Mouse (Mus musculus) spleen, adult 2 months (tissue): ENCODE measurements around the gene Morn1. TPM values are rescaled to one million over a fixed set of nuclear protein-coding genes. Genes with fewer than 3 reads are reported as not detected.
A peak's percentile ranks its signal among the peaks of the same experiment; 100 is the strongest.

Source experiments
- DNase-seq, 2 experiments: peaks; one replicate each; pipeline versions ENCODE4 v3.0.0 to v3.0.0-alpha.2; 2012 to 2021; ENCODE audit warnings: low spot score in 2 of 2, low read depth in 1 of 2
- H3K27ac ChIP-seq: fragments of 200-500 bp; 2 replicates; pipeline ENCODE4 v1.5.1; 2012; ENCODE audit warnings: low read length, inconsistent platforms; ENCODE audit not compliant: insufficient read depth
- H3K27me3 ChIP-seq: fragments of 200-500 bp; 2 replicates; pipeline ENCODE4 v1.6.1; 2012; ENCODE audit warnings: mild to moderate bottlenecking, moderate library complexity, low read length, inconsistent platforms; ENCODE audit not compliant: control insufficient read depth, insufficient read depth
- H3K36me3 ChIP-seq: fragments of 200-500 bp; 2 replicates; pipeline ENCODE4 v1.6.1; 2012; ENCODE audit warnings: mild to moderate bottlenecking, low read length, inconsistent platforms; ENCODE audit not compliant: control insufficient read depth, insufficient read depth
- H3K4me1 ChIP-seq: fragments of 200-500 bp; 2 replicates; pipeline ENCODE4 v1.6.1; 2011; ENCODE audit warnings: inconsistent platforms; ENCODE audit not compliant: control insufficient read depth, insufficient read depth, insufficient read length
- H3K4me3 ChIP-seq: fragments of 200-500 bp; 2 replicates; pipeline ENCODE4 v1.5.1; 2011; ENCODE audit warnings: mild to moderate bottlenecking, inconsistent platforms; ENCODE audit not compliant: insufficient read depth, insufficient read length; ENCODE audit errors: extremely low read depth
- CTCF ChIP-seq: fragments of 200-500 bp; IDR thresholded peaks from 2 replicates; pipeline ENCODE4 v1.5.1; 2011; ENCODE audit warnings: mild to moderate bottlenecking, inconsistent platforms; ENCODE audit not compliant: insufficient read depth, insufficient read length, insufficient replicate concordance; ENCODE audit errors: extremely low read depth
- POLR2A ChIP-seq: fragments of 200-500 bp; IDR thresholded peaks from 2 replicates; pipeline ENCODE4 v1.6.1; 2011; ENCODE audit warnings: low read depth, low read length, inconsistent platforms
- WGBS: fragments of 180-500 bp; shearing (Covaris S2); methylation state at CpG from one replicate; pipeline ENCODE4 v1.1.7; 2018; 5-methylcytosine and 5-hydroxymethylcytosine counted together
- polyA plus RNA-seq: library from polyadenylated mRNA; depleted of rRNA; stranded (reverse); fragments of >200 nt; gene quantifications from 2 replicates; pipeline ENCODE4 v1.2.3, GENCODE M21; 2012

Gene Morn1
- polyA plus RNA-seq, 1 experiment, result 3.7 TPM

DNA sequence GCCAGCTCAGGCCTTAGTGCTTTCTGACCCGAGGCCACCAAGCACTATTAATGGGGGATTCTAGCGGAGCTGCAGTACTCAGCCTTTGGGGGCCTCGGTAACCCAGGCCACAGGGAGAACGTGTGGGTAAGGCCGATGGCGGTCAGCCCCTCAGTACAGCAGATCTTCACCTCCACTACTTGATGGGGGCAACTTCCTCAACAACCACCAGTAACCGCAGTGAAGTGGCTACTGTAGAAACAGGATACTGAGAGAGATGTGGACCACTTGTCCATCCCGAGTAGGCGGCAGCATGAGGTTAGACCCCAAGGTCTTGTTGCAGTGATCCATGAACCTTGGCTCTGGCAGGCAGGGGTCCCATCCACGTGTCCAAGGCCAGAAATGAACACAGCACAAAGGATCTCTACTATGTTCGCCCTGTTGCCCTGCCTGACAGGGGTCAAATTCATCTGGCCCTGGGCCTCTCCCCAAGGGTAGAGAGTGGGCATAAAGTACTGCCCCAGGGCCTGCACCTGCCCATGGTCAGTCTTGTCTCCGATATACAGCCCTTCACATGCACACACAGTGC, 64.9 kb downstream of the Morn1 start:
- H3K4me1 ChIP-seq, result peaks cover 17% of the 10 kb centered on the region; the same call in 1 of the 2 replicates
- peaks cover 2% of the 10 kb centered on the region for H3K36me3 ChIP-seq
- TF ChIP-seq POLR2A (no peak), CTCF (no peak)
- DNase-seq, result no peak
- WGBS, result 33% methylated on average over 12 of the region's 12 CpGs
- no peaks in the 10 kb centered on the region for H3K27me3 ChIP-seq
- peak overlapping the region; percentile 53; the same call in 1 of the 2 replicates for H3K4me3 ChIP-seq
- peak overlapping the region; percentile 62 for H3K27ac ChIP-seq

DNA sequence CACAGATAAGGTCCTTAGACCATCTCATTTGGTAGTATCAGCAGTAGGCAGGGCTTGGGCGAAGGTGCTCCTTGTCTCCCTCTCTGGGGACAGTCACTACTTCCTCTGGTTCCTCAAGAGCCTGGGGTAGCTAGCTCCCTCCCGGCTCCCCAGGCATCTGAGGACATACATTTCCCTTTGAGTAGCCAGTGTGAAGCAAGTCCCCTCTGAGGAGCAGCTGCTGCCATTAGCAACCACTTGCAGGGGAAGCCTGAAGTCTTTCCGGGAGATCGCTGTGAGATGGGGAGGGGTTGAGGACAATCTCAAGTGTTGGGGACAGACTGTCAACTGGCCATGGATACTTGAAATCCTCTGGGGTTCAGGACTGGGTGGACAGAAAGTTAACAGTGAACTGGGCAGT, 65.5 kb downstream of the Morn1 start:
- H3K27ac ChIP-seq, result peak overlapping the region; percentile 21; the same call in 1 of the 2 replicates
- DNase-seq, result no peak
- peaks cover 17% of the 10 kb centered on the region; the same call in 1 of the 2 replicates for H3K4me1 ChIP-seq
- H3K36me3 ChIP-seq, result peaks cover 8% of the 10 kb centered on the region
- no peak for TF ChIP-seq POLR2A
- no peak overlapping the region for H3K4me3 ChIP-seq
- 60% methylated on average over 4 of the region's 4 CpGs for whole genome bisulfite sequencing
- no peaks in the 10 kb centered on the region for H3K27me3 ChIP-seq

DNA sequence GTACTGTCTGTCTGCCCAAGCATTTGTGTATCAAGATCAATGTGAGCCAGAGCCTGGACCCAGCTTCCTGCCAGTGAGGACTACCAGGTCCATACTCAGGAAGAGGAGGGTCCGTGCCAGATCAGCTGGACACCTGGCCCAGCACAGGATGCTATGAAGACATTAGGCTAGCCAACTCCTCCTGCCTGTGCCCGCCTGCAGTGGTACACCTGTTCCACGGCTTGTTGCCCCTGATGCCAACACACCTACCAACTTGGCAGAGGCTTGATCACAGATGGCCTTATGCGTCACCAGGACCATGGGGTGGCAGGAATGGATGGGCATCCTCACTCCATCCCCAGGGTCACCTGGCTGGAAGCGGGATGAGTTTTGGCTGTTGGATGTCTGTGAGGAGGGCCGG, 66.1 kb downstream of the Morn1 start:
- Histone ChIP-seq H3K4me3 (no peak overlapping the region), H3K27ac (no peak overlapping the region), H3K4me1 (peaks cover 17% of the 10 kb centered on the region; the same call in 1 of the 2 replicates), H3K36me3 (peaks cover 14% of the 10 kb centered on the region), H3K27me3 (no peaks in the 10 kb centered on the region)
- 87% methylated on average over 6 of the region's 6 CpGs for WGBS
- DNase-seq, result no peak
- no peak for TF ChIP-seq POLR2A
- no peak for TF ChIP-seq CTCF

DNA sequence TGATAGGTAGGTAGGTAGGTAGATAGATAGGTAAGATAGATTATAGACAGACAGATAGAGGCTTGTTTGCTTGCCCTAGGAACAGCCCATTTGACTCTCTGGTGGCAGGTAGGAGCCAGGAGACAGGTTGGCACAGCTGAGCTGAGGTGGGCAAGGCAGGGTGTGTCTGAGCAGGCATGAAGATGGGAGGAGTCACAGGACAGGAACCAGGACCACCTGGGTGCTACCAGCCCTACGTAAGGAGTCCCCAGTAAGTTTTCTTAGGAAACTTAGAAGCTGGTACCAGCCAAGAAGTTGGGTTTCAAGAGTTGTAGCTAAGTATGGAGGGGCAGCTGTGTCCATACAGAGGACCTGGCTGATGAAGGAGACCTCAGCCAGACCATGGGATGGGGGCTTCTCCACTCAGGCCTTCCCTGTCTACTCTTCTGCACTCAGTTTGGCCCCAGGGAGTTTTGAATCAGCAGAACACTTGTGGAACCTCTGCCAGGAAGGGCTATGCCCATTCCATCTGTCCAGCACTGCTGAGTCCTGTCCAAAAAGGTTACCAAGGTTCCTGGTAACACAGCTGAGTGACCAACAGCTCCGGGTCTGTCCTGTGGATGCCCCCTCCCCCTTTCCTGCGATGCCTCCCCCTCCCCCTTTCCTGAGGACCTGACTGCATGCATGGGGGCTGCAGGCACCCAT, 67.2 kb downstream of the Morn1 start:
- no peak overlapping the region for H3K4me3 ChIP-seq
- no peak for DNase-seq
- H3K36me3 ChIP-seq, result peaks cover 22% of the 10 kb centered on the region
- no peaks in the 10 kb centered on the region for H3K27me3 ChIP-seq
- no peak overlapping the region for H3K27ac ChIP-seq
- TF ChIP-seq CTCF (no peak), POLR2A (no peak)
- WGBS, result 78% methylated on average over 3 of the region's 3 CpGs
- peaks cover 17% of the 10 kb centered on the region; the same call in 1 of the 2 replicates for H3K4me1 ChIP-seq

DNA sequence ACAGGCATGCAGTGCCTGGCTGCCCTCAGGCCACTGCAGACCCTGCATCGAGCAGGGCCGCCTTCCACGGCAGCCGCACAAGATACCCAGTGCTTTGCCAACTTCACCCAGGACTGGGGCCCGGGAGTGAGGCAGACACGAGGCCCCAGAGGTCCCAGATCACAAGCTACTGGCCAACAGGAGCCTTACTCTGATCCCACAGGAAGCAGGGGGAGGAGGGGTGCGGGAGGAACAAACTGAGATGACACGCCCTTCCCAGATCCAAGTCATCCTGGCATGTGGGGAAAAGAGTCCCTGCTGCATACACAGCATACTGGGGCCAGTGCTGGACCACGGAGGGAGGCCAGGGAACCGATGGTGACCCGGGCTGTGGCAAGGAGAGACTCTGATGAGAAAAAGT, 68.6 kb downstream of the Morn1 start:
- DNase-seq, result no peak
- Histone ChIP-seq H3K4me1 (peaks cover 17% of the 10 kb centered on the region; the same call in 1 of the 2 replicates), H3K4me3 (no peak overlapping the region), H3K36me3 (peaks cover 34% of the 10 kb centered on the region), H3K27ac (no peak overlapping the region), H3K27me3 (no peaks in the 10 kb centered on the region)
- TF ChIP-seq POLR2A (no peak), CTCF (no peak)
- 73% methylated on average over 11 of the region's 11 CpGs for WGBS

GRCm38 (mm10) chr4:155156734-155157133, 70.4 kb downstream of the Morn1 start:
- H3K4me1 ChIP-seq, result peaks cover 14% of the 10 kb centered on the region; the same call in 1 of the 2 replicates

More at GRCm38 (mm10) chr4:155156734-155157133, 70.4 kb downstream of the Morn1 start:
- peaks cover 34% of the 10 kb centered on the region for H3K36me3 ChIP-seq
- 94% methylated on average over 17 of the region's 17 CpGs for WGBS
- H3K27ac ChIP-seq, result no peak overlapping the region
- TF ChIP-seq POLR2A (no peak), CTCF (no peak)
- DNase-seq, result no peak
- H3K27me3 ChIP-seq, result no peaks in the 10 kb centered on the region
- no peak overlapping the region for H3K4me3 ChIP-seq
